Mouse (Mus musculus): ENCODE data around the gene Wdr49.
"Not testable (repeated sequence)": the region's sequence is repeated elsewhere in the genome, so short reads cannot be mapped to it uniquely, and the experiment has no call there.

Gene Wdr49

GRCm38 (mm10) chr3:75301072-75301471, 180.9 kb downstream of the Wdr49 start:
- no peak for DNase-seq (ENCODE audit: low spot score in 2 of 2)

GRCm38 (mm10) chr3:75299464-75299863, 182.5 kb downstream of the Wdr49 start:
- not testable (repeated sequence) for DNase-seq (ENCODE audit: low spot score in 2 of 2)

- DNase-seq (ENCODE audit: low spot score in 2 of 2): no peak
These were observed 184.2 kb downstream of the Wdr49 start for GRCm38 (mm10) chr3:75297758-75298111.

- DNase-seq (ENCODE audit: low spot score in 2 of 2): no peak
These were observed 184.8 kb downstream of the Wdr49 start for GRCm38 (mm10) chr3:75297026-75297757.

GRCm38 (mm10) chr3:75293243-75293642, 188.7 kb downstream of the Wdr49 start:
- DNase-seq (ENCODE audit: low spot score in 2 of 2): no peak

- DNase-seq (ENCODE audit: low spot score in 2 of 2): no peak
These were observed 204.5 kb downstream of the Wdr49 start for GRCm38 (mm10) chr3:75277455-75277854.

GRCm38 (mm10) chr3:75276522-75276921, 205.4 kb downstream of the Wdr49 start:
- no peak for DNase-seq (ENCODE audit: low spot score in 2 of 2)

GRCm38 (mm10) chr3:75275127-75275526, 206.8 kb downstream of the Wdr49 start:
- no peak for DNase-seq (ENCODE audit: low spot score in 2 of 2)

- DNase-seq (ENCODE audit: low spot score in 2 of 2): no peak
These were observed 212.0 kb downstream of the Wdr49 start, which contains the start of gene Serpini2 for GRCm38 (mm10) chr3:75269978-75270377. Gene Serpini2, minus strand, starts transcription at chr3:75270078.

GRCm38 (mm10) chr3:75259356-75259755, 222.6 kb downstream of the Wdr49 start:
- DNase-seq (ENCODE audit: low spot score in 2 of 2): no peak

Data from frontal cortex, postnatal 10 days (tissue).